Comparison of ENCODE assay signal across 9 mouse cellular contexts in genomic region chr14:5961635-5962034, GRCm38 (mm10). TPM values are rescaled to one million over a fixed set of nuclear protein-coding genes. Genes with fewer than 3 reads are reported as not detected.
A peak's percentile ranks its signal among the peaks of the same experiment; 100 is the strongest.
DNase-seq lines count a peak whose midpoint lies in the region; ATAC-seq and TF ChIP-seq lines count a peak whose summit lies in the region.
"Not testable (repeated sequence)": the region's sequence is repeated elsewhere in the genome, so short reads cannot be mapped to it uniquely, and the experiment has no call there.
"Had no signal": no experiment of that assay in that cellular context is flagged by ENCODE, and none has a peak within 500 bp of the region (broad histone marks: within the 10 kb centered on the region; RNA-seq: fewer than 3 reads in every experiment).

Gm3248 (minus strand) TSS chr14:5961745.

- TF ChIP-seq EP300 in liver, postnatal 0 days (IDR thresholded peaks at IDR 0.05; ENCODE audit: low read depth), result not testable (repeated sequence)

- intact Hi-C loops in gastrocnemius, postnatal 36 days (cut with DNase I), result not testable (repeated sequence)

- H3K9me3 ChIP-seq in embryonic facial prominence, embryonic 10.5 days; hindbrain, embryonic 15.5 days; liver, postnatal 0 days (ENCODE audit: low read length); neural tube, embryonic 14.5 days (ENCODE audit: control insufficient read depth, low read length): not testable (repeated sequence)

- H3K27ac ChIP-seq in embryonic facial prominence, embryonic 10.5 days (replicated peaks), result peak within 1 kb of the TSS; percentile 70
- H3K27ac ChIP-seq in hindbrain, embryonic 15.5 days (replicated peaks), result peak within 1 kb of the TSS; percentile 73
- H3K27ac ChIP-seq in liver, postnatal 0 days (ENCODE audit: low read depth); neural tube, embryonic 14.5 days (ENCODE audit: low read depth, low read length): not testable (repeated sequence)

- not testable (repeated sequence) for TF ChIP-seq CTCF in liver, postnatal 0 days (IDR thresholded peaks at IDR 0.05; ENCODE audit: low read depth)

- H3K9ac ChIP-seq in hindbrain, embryonic 15.5 days, result peak within 1 kb of the TSS; percentile 57
- H3K9ac ChIP-seq in liver, postnatal 0 days (replicated peaks), result not testable (repeated sequence)
- peak within 1 kb of the TSS; percentile 55 for H3K9ac ChIP-seq in neural tube, embryonic 14.5 days (replicated peaks; ENCODE audit: low read depth, low read length)

- ATAC-seq in hindbrain, embryonic 15.5 days (ENCODE audit: low FRiP score, low read depth); liver, postnatal 0 days; neural tube, embryonic 14.5 days (ENCODE audit: low read depth): not testable (repeated sequence)

- peak within 1 kb of the TSS; percentile 64 for H3K4me3 ChIP-seq in embryonic facial prominence, embryonic 10.5 days
- peak within 1 kb of the TSS; percentile 57 for H3K4me3 ChIP-seq in hindbrain, embryonic 15.5 days
- H3K4me3 ChIP-seq in liver, postnatal 0 days (ENCODE audit: low read depth, low read length), result 0 out of 2 replicates have a peak within 1 kb of the TSS, but pooled peaks have one; percentile 19
- peak within 1 kb of the TSS; percentile 41 for H3K4me3 ChIP-seq in neural tube, embryonic 14.5 days (ENCODE audit: low read depth, low read length)

- H3K4me2 ChIP-seq in hindbrain, embryonic 15.5 days, result peak within 1 kb of the TSS; percentile 72
- H3K4me2 ChIP-seq in liver, postnatal 0 days (ENCODE audit: low read depth, low read length), result peak within 1 kb of the TSS; percentile 35; the same call in 1 of the 2 replicates
- peak within 1 kb of the TSS; percentile 61 for H3K4me2 ChIP-seq in neural tube, embryonic 14.5 days (ENCODE audit: low read depth, low read length)

- peak; percentile 34 for DNase-seq in adrenal gland, postnatal 14 days
- peak; percentile 52 for DNase-seq in embryonic facial prominence, embryonic 10.5 days (ENCODE audit: low spot score)
- peak; percentile 5 to 15 for DNase-seq in gastrocnemius, postnatal 36 days
- peak; percentile 8 for DNase-seq in layer of hippocampus, adult 9-11 months
- peak; percentile 13 for DNase-seq in liver, postnatal 0 days
- DNase-seq in urinary bladder, postnatal 14 days (ENCODE audit: low spot score), result peak; percentile 21

- not testable (repeated sequence) for H3K36me3 ChIP-seq in embryonic facial prominence, embryonic 10.5 days (replicated peaks); hindbrain, embryonic 15.5 days; liver, postnatal 0 days (replicated peaks; ENCODE audit: insufficient read depth, low read length); neural tube, embryonic 14.5 days (ENCODE audit: control insufficient read depth, insufficient read depth, low read length)

- under 1% methylated on average over 22 of the region's 23 CpGs for WGBS in embryonic facial prominence, embryonic 10.5 days
- WGBS in hindbrain, embryonic 15.5 days, result 3% methylated on average over 14 of the region's 23 CpGs
- 2% methylated on average over 11 of the region's 23 CpGs for WGBS in liver, postnatal 0 days (ENCODE audit: insufficient replicate concordance)
- WGBS in neural tube, embryonic 14.5 days, result 0% methylated on average over 15 of the region's 23 CpGs

- not testable (repeated sequence) for H3K4me1 ChIP-seq in embryonic facial prominence, embryonic 10.5 days; hindbrain, embryonic 15.5 days (replicated peaks); liver, postnatal 0 days (ENCODE audit: insufficient read depth); neural tube, embryonic 14.5 days (ENCODE audit: control insufficient read depth, insufficient read depth, low read length)

- not testable (repeated sequence) for H3K27me3 ChIP-seq in embryonic facial prominence, embryonic 10.5 days (replicated peaks; ENCODE audit: low read depth, poor library complexity, severe bottlenecking); hindbrain, embryonic 15.5 days; liver, postnatal 0 days (ENCODE audit: insufficient read depth, low read length); neural tube, embryonic 14.5 days (ENCODE audit: control insufficient read depth, insufficient read depth, low read length)

RNA-seq across cellular contexts. Expression of gene Gm3248, which starts in this region (rescaled TPM):
- total RNA-seq in adrenal gland, postnatal 14 days (2021), result 0.30 and 0.59 TPM in 2 replicates
- 0.36 and 0.39 TPM in 2 replicates for polyA plus RNA-seq in embryonic facial prominence, embryonic 10.5 days (2016; fragmentation: Nextera tagmentation; extraction: Ambion mirVana)
- under 1 TPM in 1 of 2 experiments, not detected in 1; 0.18 TPM for total RNA-seq in gastrocnemius, postnatal 36 days (2021)
- polyA plus RNA-seq in hindbrain, embryonic 15.5 days (2015; fragmentation: Nextera tagmentation; extraction: Ambion mirVana), result 4.0 and 4.4 TPM in 2 replicates
- polyA plus RNA-seq in liver, postnatal 0 days (2015; fragmentation: Nextera tagmentation; extraction: Ambion mirVana), result not detected in 2 replicates
- polyA plus RNA-seq in neural tube, embryonic 14.5 days (2014; fragmentation: Nextera tagmentation; extraction: Ambion mirVana), result 3.6 and 4.9 TPM in 2 replicates
- polyA plus RNA-seq: Patski had no signal

Comparison
In these comparisons a context has a peak if more than half of its experiments do, and no peak if none do; other contexts are left out.
1. Peak in DNase-seq in adrenal gland, postnatal 14 days; RNA of the gene not detected or under 1 TPM.
2. Peak in DNase-seq, H3K4me3 ChIP-seq and H3K27ac ChIP-seq in embryonic facial prominence, embryonic 10.5 days; RNA of the gene not detected or under 1 TPM.
3. Peak in DNase-seq in gastrocnemius, postnatal 36 days; RNA of the gene not detected or under 1 TPM.
4. Peak in DNase-seq, H3K4me3 ChIP-seq and H3K4me2 ChIP-seq in liver, postnatal 0 days; RNA of the gene not detected or under 1 TPM.